ENCODE assay signal across 15 mouse cellular contexts in the genomic region with DNA sequence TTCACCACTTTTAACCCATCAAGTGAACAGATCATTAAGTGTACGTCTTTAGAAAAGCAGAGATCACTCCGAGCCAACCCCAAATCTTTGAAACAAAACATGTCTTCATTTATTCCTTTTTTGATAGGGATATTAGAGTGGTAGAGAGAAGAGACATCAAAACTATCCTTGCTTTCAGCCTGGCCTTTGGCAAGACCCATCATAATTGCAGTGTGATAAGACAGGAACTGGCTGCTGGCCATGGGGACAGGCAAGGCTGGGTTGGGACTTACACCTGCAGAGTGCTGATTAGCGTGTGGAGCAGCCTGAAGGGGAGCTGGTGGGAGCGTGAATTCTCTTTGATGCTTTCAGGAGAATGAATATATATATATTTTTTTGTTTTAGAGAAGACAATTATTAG. TPM values are rescaled to one million over a fixed set of nuclear protein-coding genes. Genes with fewer than 3 reads are reported as not detected.
DNase-seq lines count a peak whose midpoint lies in the region; ATAC-seq and TF ChIP-seq lines count a peak whose summit lies in the region.
"Had no signal": no experiment of that assay in that cellular context is flagged by ENCODE, and none has a peak within 500 bp of the region (broad histone marks: within the 10 kb centered on the region; RNA-seq: fewer than 3 reads in every experiment).

No protein-coding gene starts in this region.

- no peak overlapping the region for H3K4me2 ChIP-seq in heart, embryonic 12.5 days
- H3K4me2 ChIP-seq in liver, embryonic 16.5 days (ENCODE audit: low read depth, low read length), result peak overlapping the region; percentile 29
- H3K4me2 ChIP-seq: neural tube, embryonic 15.5 days had no signal

- no peak for TF ChIP-seq RAD21 in MEL (IDR thresholded peaks at IDR 0.05; ENCODE audit: low read depth, low read length)

- TF ChIP-seq POLR2A in MEL (IDR thresholded peaks at IDR 0.05; ENCODE audit: control insufficient read depth in 1 of 2, insufficient read depth in 1 of 2, low read depth in 1 of 2, low read length in 2 of 2, poor library complexity in 1 of 2), result no peak

- no peak overlapping the region for H3K27ac ChIP-seq in heart, embryonic 12.5 days (ENCODE audit: poor library complexity, severe bottlenecking)
- peak overlapping the region; percentile 20; the same call in 1 of the 2 replicates for H3K27ac ChIP-seq in MEL (ENCODE audit: control insufficient read depth, low read depth, low read length)
- no peak overlapping the region for H3K27ac ChIP-seq in liver, embryonic 16.5 days (ENCODE audit: low read length)
- H3K27ac ChIP-seq: kidney, postnatal 0 days; neural tube, embryonic 15.5 days had no signal

- DNase-seq in heart, postnatal 10 days, result peak; percentile 41 to 67
- DNase-seq in MEL (ENCODE audit: low read depth, low spot score), result peak; percentile 92
- no peak for DNase-seq in kidney, postnatal 4 days
- DNase-seq in adrenal gland, postnatal 10 days, result no peak
- no peak for DNase-seq in thymus, adult 18-20 months
- DNase-seq: cerebellum, adult 9-11 months; gastrocnemius, postnatal 25 days; layer of hippocampus, postnatal 36 days; lung, adult 2 months had no signal

- peak; percentile 92 to 94 for TF ChIP-seq EP300 in MEL (IDR thresholded peaks at IDR 0.05; ENCODE audit: low read depth in 1 of 2, low read length in 2 of 2)

- H3K36me3 ChIP-seq in heart, embryonic 12.5 days, result no peaks in the 10 kb centered on the region
- H3K36me3 ChIP-seq in MEL (ENCODE audit: control insufficient read depth in 1 of 2, insufficient read depth in 2 of 2, low read length in 2 of 2), result peaks cover 0 to 17% of the 10 kb centered on the region in 2 experiments; a peak in 2 of 4 replicates
- no peaks in the 10 kb centered on the region for H3K36me3 ChIP-seq in liver, embryonic 16.5 days (ENCODE audit: control insufficient read depth, insufficient read depth)
- H3K36me3 ChIP-seq: neural tube, embryonic 15.5 days had no signal

- TF ChIP-seq CTCF in MEL (IDR thresholded peaks at IDR 0.05 in 2 of 3, conservative IDR thresholded peaks at IDR 0.05 in 1 of 3; ENCODE audit: control insufficient read depth in 1 of 3, insufficient read depth in 1 of 3, low read depth in 2 of 3, low read length in 3 of 3, poor library complexity in 1 of 3, severe bottlenecking in 1 of 3), result no peak; a peak in 1 of 6 replicates

- intact Hi-C loops in heart, postnatal 10 days (cut with DNase I), result loop anchor here (2.0 kb wide), 1 partner anchor 490 kb away; no protein-coding TSS in a partner anchor

- ATAC-seq in heart, embryonic 12.5 days (ENCODE audit: insufficient number of reproducible peaks, low FRiP score), result no peak
- ATAC-seq in erythroid progenitor cell, adult 5-6 weeks (replicated peaks; ENCODE audit: low FRiP score, poor library complexity, severe bottlenecking), result peak; percentile 89
- ATAC-seq in liver, embryonic 16.5 days (ENCODE audit: low read depth), result peak; percentile 99
- ATAC-seq: hindbrain, embryonic 16.5 days had no signal

- no peak overlapping the region for H3K4me3 ChIP-seq in heart, embryonic 12.5 days
- 0 out of 4 replicates have a peak overlapping the region, but pooled peaks of 1 of the 2 experiments have one; percentile 9 for H3K4me3 ChIP-seq in MEL (ENCODE audit: control insufficient read depth in 1 of 2, insufficient read depth in 1 of 2, low read depth in 2 of 2, low read length in 2 of 2)
- H3K4me3 ChIP-seq in liver, embryonic 16.5 days (ENCODE audit: low read depth, low read length), result no peak overlapping the region
- H3K4me3 ChIP-seq: neural tube, embryonic 15.5 days had no signal

- H3K79me2 ChIP-seq in MEL (ENCODE audit: control insufficient read depth, insufficient read depth, low read length, poor library complexity), result no peaks in the 10 kb centered on the region

- peaks cover 23% of the 10 kb centered on the region for H3K27me3 ChIP-seq in heart, embryonic 12.5 days (replicated peaks)
- no peaks in the 10 kb centered on the region for H3K27me3 ChIP-seq in MEL (ENCODE audit: control insufficient read depth in 1 of 2, insufficient read depth in 2 of 2, low read length in 2 of 2)
- no peaks in the 10 kb centered on the region; the same call in 1 of the 2 replicates for H3K27me3 ChIP-seq in liver, embryonic 16.5 days (ENCODE audit: control insufficient read depth, insufficient read depth, low read depth, low read length)
- H3K27me3 ChIP-seq: neural tube, embryonic 15.5 days had no signal

- H3K9me3 ChIP-seq in heart, embryonic 12.5 days (replicated peaks), result no peaks in the 10 kb centered on the region
- H3K9me3 ChIP-seq in MEL (replicated peaks; ENCODE audit: insufficient read depth, low read length), result no peaks in the 10 kb centered on the region
- no peaks in the 10 kb centered on the region for H3K9me3 ChIP-seq in liver, embryonic 16.5 days (replicated peaks; ENCODE audit: control insufficient read depth, low read length)
- H3K9me3 ChIP-seq: neural tube, embryonic 15.5 days had no signal

- H3K9ac ChIP-seq in heart, embryonic 12.5 days, result no peak overlapping the region
- no peak overlapping the region for H3K9ac ChIP-seq in MEL (ENCODE audit: control insufficient read depth, low read depth, low read length, poor library complexity, severe bottlenecking)
- no peak overlapping the region for H3K9ac ChIP-seq in liver, embryonic 16.5 days (ENCODE audit: low read depth, low read length)
- H3K9ac ChIP-seq: neural tube, embryonic 15.5 days had no signal

- H3K4me1 ChIP-seq in heart, embryonic 12.5 days (replicated peaks), result peaks cover 9% of the 10 kb centered on the region
- peaks cover 11 to 20% of the 10 kb centered on the region in 2 experiments for H3K4me1 ChIP-seq in MEL (ENCODE audit: control insufficient read depth in 1 of 2, insufficient read depth in 2 of 2, low read length in 2 of 2)
- peaks cover 19% of the 10 kb centered on the region for H3K4me1 ChIP-seq in liver, embryonic 16.5 days (ENCODE audit: control insufficient read depth, low read depth, low read length)

- 56% methylated on average over 4 of the region's 4 CpGs for WGBS in heart, embryonic 12.5 days
- 38% methylated on average over 4 of the region's 4 CpGs for WGBS in liver, embryonic 16.5 days (ENCODE audit: insufficient replicate concordance)

TF ChIP-seq in MEL, 35 proteins besides CTCF, POLR2A, EP300 and RAD21 (continues in another document):
- TF ChIP-seq MAX (IDR thresholded peaks at IDR 0.05; ENCODE audit: low read length) (0 out of 2 replicates have a peak, but pooled peaks have one; percentile 22), HCFC1 (IDR thresholded peaks at IDR 0.05; ENCODE audit: low read depth, low read length) (no peak), ZNF384 (IDR thresholded peaks at IDR 0.05; ENCODE audit: low read depth, low read length) (peak; percentile 43; the same call in 1 of the 2 replicates), BHLHE40 (IDR thresholded peaks at IDR 0.05; ENCODE audit: borderline replicate concordance, low read depth, low read length) (peak; percentile 38; the same call in 1 of the 2 replicates), CHD1 (IDR thresholded peaks at IDR 0.05; ENCODE audit: low read depth, low read length) (no peak), MYB (IDR thresholded peaks at IDR 0.05; ENCODE audit: low read depth, low read length) (no peak), KAT2A (conservative IDR thresholded peaks at IDR 0.05; ENCODE audit: low read depth, low read length) (no peak), ZMIZ1 (IDR thresholded peaks at IDR 0.05; ENCODE audit: low read depth, low read length) (no peak), MAFK (IDR thresholded peaks at IDR 0.05; ENCODE audit: borderline replicate concordance, low read depth, low read length) (no peak), TBP (IDR thresholded peaks at IDR 0.05; ENCODE audit: low read depth, low read length) (no peak), MXI1 (IDR thresholded peaks at IDR 0.05; ENCODE audit: low read depth, low read length) (peak; percentile 46; the same call in 1 of the 2 replicates), MYC (IDR thresholded peaks at IDR 0.05; ENCODE audit: low read depth, low read length) (peak; percentile 61; the same call in 1 of the 2 replicates), CHD2 (IDR thresholded peaks at IDR 0.05; ENCODE audit: low read length) (no peak; the same call in 1 of the 2 replicates), USF2 (IDR thresholded peaks at IDR 0.05; ENCODE audit: borderline replicate concordance in 1 of 2, insufficient read depth in 1 of 2, low read depth in 1 of 2, low read length in 2 of 2) (no peak), ETS1 (IDR thresholded peaks at IDR 0.05; ENCODE audit: low read depth, low read length) (peak; percentile 87), USF1 (IDR thresholded peaks at IDR 0.05; ENCODE audit: low read depth, low read length) (no peak), SMC3 (IDR thresholded peaks at IDR 0.05; ENCODE audit: low read depth, low read length) (0 out of 2 replicates have a peak, but pooled peaks have one; percentile 5), POLR2AphosphoS5 (IDR thresholded peaks at IDR 0.05; ENCODE audit: borderline replicate concordance, low read depth, low read length) (no peak), TAL1 (IDR thresholded peaks at IDR 0.05; ENCODE audit: low read length) (peak; percentile 90), GATA1 (IDR thresholded peaks at IDR 0.05; ENCODE audit: low read depth, low read length) (peak; percentile 94), ZKSCAN1 (IDR thresholded peaks at IDR 0.05; ENCODE audit: low read depth, low read length) (no peak), MEF2A (IDR thresholded peaks at IDR 0.05; ENCODE audit: extremely low read depth, insufficient replicate concordance, low read depth, low read length, poor library complexity, severe bottlenecking) (no peak), RCOR1 (IDR thresholded peaks at IDR 0.05; ENCODE audit: low read depth, low read length) (peak; percentile 90), SIN3A (IDR thresholded peaks at IDR 0.05; ENCODE audit: low read length) (peak; percentile 69; the same call in 1 of the 2 replicates), TCF12 (IDR thresholded peaks at IDR 0.05; ENCODE audit: low read depth, low read length) (peak; percentile 96), E2F4 (IDR thresholded peaks at IDR 0.05; ENCODE audit: borderline replicate concordance, low read depth, low read length) (no peak)

RNA-seq across cellular contexts. Expression of a gene that starts 2.2 kb away (rescaled TPM):
- 1 to 10 TPM; 8.5 to 10.0 TPM for total RNA-seq in heart, postnatal 10 days (2021)
- polyA plus RNA-seq in heart, embryonic 12.5 days (2016; fragmentation: Nextera tagmentation; extraction: Ambion mirVana), result 19.8 and 20.5 TPM in 2 replicates
- total RNA-seq in MEL (2012; rRNA removed), result 4.9 and 5.9 TPM in 2 replicates
- 1 to 10 TPM in 1 of 2 experiments, not detected in 1; 8.2 TPM for polyA plus RNA-seq in MEL (2012; ENCODE audit: insufficient read depth in 1 of 2, insufficient read length in 2 of 2, low read depth in 1 of 2, low replicate concordance in 2 of 2, missing spikeins in 1 of 2)
- total RNA-seq in erythroid progenitor cell, adult 5-6 weeks (2015; ENCODE audit: low replicate concordance), result 38.2 and 49.9 TPM in 2 replicates
- 58.1 and 84.8 TPM in 2 replicates for total RNA-seq in erythroid progenitor cell, adult 5-6 weeks (2017; ENCODE audit: low replicate concordance)
- 5.7 and 6.3 TPM in 2 replicates for polyA plus RNA-seq in liver, embryonic 16.5 days (2015; fragmentation: Nextera tagmentation; extraction: Ambion mirVana)
- 10 to 100 TPM; 15.3 to 25.4 TPM for total RNA-seq in adrenal gland, postnatal 10 days (2021)

Comparison
In these comparisons a context has a peak if more than half of its experiments do, and no peak if none do; other contexts are left out.
1. DNase-seq: peak in heart, postnatal 10 days (2 of 2) and MEL (single experiment); none in kidney, postnatal 4 days (0 of 2), adrenal gland, postnatal 10 days (single experiment) and thymus, adult 18-20 months (0 of 2).